Mouse (Mus musculus): ENCODE measurements around the gene Brpf3.

DNA sequence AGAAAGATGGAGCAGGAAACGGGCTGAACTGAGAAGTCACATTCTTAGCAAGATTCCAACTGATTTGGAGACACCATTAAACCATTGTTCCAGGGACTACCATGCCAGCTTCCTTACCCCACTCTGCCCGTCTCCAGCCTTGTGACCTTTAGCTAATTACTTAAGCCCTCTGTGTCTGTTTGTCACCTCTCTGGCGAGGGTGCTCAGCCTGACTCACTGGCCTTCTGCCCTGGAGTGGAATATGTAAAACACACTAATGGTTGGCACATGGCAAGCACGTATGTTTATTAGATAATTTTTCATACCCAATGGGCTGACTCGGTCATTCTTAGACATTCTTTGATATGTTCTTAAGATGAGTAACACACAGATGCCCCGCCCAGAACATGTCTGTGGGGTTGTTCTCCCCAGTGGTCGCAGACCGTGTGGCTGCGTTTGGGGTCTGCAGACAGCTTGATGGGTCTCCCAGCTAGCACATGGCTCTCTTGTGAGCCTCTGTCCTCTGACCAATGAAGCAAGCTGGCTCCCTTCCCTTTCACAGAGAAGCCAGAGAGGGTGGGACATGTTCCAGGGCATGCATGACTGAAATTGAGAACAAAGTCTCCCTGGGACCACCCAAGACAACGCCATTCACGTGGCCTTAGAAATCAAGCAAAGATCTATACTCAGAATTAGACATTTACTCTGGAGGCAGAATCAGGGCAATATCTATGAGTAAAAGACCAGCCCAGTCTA lies 33.9 kb upstream of the Brpf3 start:
- no peak for TF ChIP-seq TAL1 (IDR thresholded peaks at IDR 0.05; ENCODE audit: low read length)
- TF ChIP-seq GATA1 (IDR thresholded peaks at IDR 0.05; ENCODE audit: low read length) = no peak
